Mouse (Mus musculus): Measurements from ENCODE around the gene Acadvl.

The Acadvl gene

GRCm38 (mm10) chr11:70014880-70015558 is at the start of gene Acadvl:
Acadvl (minus strand) TSS chr11:70015411.
- peak; percentile 91 to 94 for DNase-seq

- no peak for DNase-seq
Measured at GRCm38 (mm10) chr11:70063053-70063452, 47.8 kb upstream of the Acadvl start.

GRCm38 (mm10) chr11:70059930-70060329 is 44.7 kb upstream of the Acadvl start:
- no peak for DNase-seq

- DNase-seq, result no peak
Measured at GRCm38 (mm10) chr11:70057805-70058204, 42.6 kb upstream of the Acadvl start.

GRCm38 (mm10) chr11:70055618-70056214 is 40.5 kb upstream of the Acadvl start:
- peak; percentile 81 to 85 for DNase-seq

GRCm38 (mm10) chr11:70053898-70054570 is 38.8 kb upstream of the Acadvl start, which contains the start of gene Asgr1:
Asgr1 (plus strand) TSS chr11:70054085.
- no peak for DNase-seq

- peak in 1 of 2 experiments; percentile 50 for DNase-seq
Measured at GRCm38 (mm10) chr11:70053156-70053555, 37.9 kb upstream of the Acadvl start.

GRCm38 (mm10) chr11:70049816-70050215 is 34.6 kb upstream of the Acadvl start:
- peak; percentile 16 to 44 for DNase-seq

GRCm38 (mm10) chr11:70049366-70049765 is 34.2 kb upstream of the Acadvl start:
- DNase-seq, result no peak

GRCm38 (mm10) chr11:70045435-70045834 is 30.2 kb upstream of the Acadvl start:
- DNase-seq, result peak in 1 of 2 experiments; percentile 14

- DNase-seq, result no peak
Measured at GRCm38 (mm10) chr11:70043665-70044064, 28.5 kb upstream of the Acadvl start.

- peak; percentile 17 to 47 for DNase-seq
Measured at GRCm38 (mm10) chr11:70042309-70043085, 27.3 kb upstream of the Acadvl start.

- peak in 1 of 2 experiments; percentile 57 for DNase-seq
Measured at GRCm38 (mm10) chr11:70040184-70040583, 25.0 kb upstream of the Acadvl start.

GRCm38 (mm10) chr11:70039631-70040030 is 24.4 kb upstream of the Acadvl start:
- DNase-seq, result no peak

- no peak for DNase-seq
Measured at GRCm38 (mm10) chr11:70038174-70038573, 23.0 kb upstream of the Acadvl start.

- no peak for DNase-seq
Measured at GRCm38 (mm10) chr11:70031321-70031670, 16.1 kb upstream of the Acadvl start.

GRCm38 (mm10) chr11:70030651-70031320 is 15.6 kb upstream of the Acadvl start:
- DNase-seq, result no peak

GRCm38 (mm10) chr11:70029829-70030550 is 14.8 kb upstream of the Acadvl start:
- DNase-seq, result no peak

- peak; percentile 67 to 76 for DNase-seq
Measured at GRCm38 (mm10) chr11:70029130-70029801, 14.1 kb upstream of the Acadvl start.

- DNase-seq, result peak in 1 of 2 experiments; percentile 42
Measured at GRCm38 (mm10) chr11:70028401-70029129, 13.4 kb upstream of the Acadvl start.
